Mouse (Mus musculus) kidney, embryonic 14.5 days (tissue): ENCODE results near the gene Scgb2b12. TPM values are rescaled to one million over a fixed set of nuclear protein-coding genes. Genes with fewer than 3 reads are reported as not detected.
"Not testable (repeated sequence)": the region's sequence is repeated elsewhere in the genome, so short reads cannot be mapped to it uniquely, and the experiment has no call there.

Source experiments
- ATAC-seq: fragments of 200-750 bp; cut with Nextera tagmentation; 2 replicates; pipeline ENCODE4 v1.8.0; 2017; ENCODE audit warnings: moderate number of reproducible peaks, mild to moderate bottlenecking, moderate TSS enrichment, moderate library complexity; ENCODE audit not compliant: low FRiP score, low TSS enrichment
- H3K27ac ChIP-seq: fragments of 300-500 bp; sonication (generic); 2 replicates; pipeline ENCODE4 v1.5.1; 2014; ENCODE audit warnings: low read depth, mild to moderate bottlenecking, low read length, moderate library complexity, mixed read lengths
- H3K27me3 ChIP-seq: fragments of 300-500 bp; sonication (generic); 2 replicates; pipeline ENCODE4 v1.6.1; 2014; ENCODE audit warnings: mild to moderate bottlenecking, low read length; ENCODE audit not compliant: control insufficient read depth, insufficient read depth
- H3K36me3 ChIP-seq: fragments of 300-500 bp; sonication (generic); 2 replicates; pipeline ENCODE4 v1.6.1; 2014; ENCODE audit warnings: low read length, mixed read lengths; ENCODE audit not compliant: control insufficient read depth, insufficient read depth
- H3K4me1 ChIP-seq: fragments of 300-500 bp; sonication (generic); 2 replicates; pipeline ENCODE4 v1.6.1; 2014; ENCODE audit warnings: low read length, mixed read lengths; ENCODE audit not compliant: control insufficient read depth, insufficient read depth
- H3K4me2 ChIP-seq: fragments of 300-500 bp; sonication (generic); replicated peaks from 2 replicates; pipeline ENCODE4 v1.6.1; 2014; ENCODE audit warnings: low read depth, mild to moderate bottlenecking, low read length
- H3K4me3 ChIP-seq: fragments of 300-500 bp; sonication (generic); 2 replicates; pipeline ENCODE4 v1.5.1; 2014; ENCODE audit warnings: mild to moderate bottlenecking, low read length
- H3K9ac ChIP-seq: fragments of 300-500 bp; sonication (generic); 2 replicates; pipeline ENCODE4 v1.6.1; 2014; ENCODE audit warnings: low read depth, mild to moderate bottlenecking, low read length, moderate library complexity
- H3K9me3 ChIP-seq: fragments of 300-500 bp; sonication (generic); 2 replicates; pipeline ENCODE4 v1.6.1; 2016; ENCODE audit warnings: low read length; ENCODE audit not compliant: control insufficient read depth
- WGBS: fragments of 180-500 bp; shearing (Covaris S2); extraction: QIAGEN DNeasy Blood & Tissue Kit; methylation state at CpG from one replicate; pipeline ENCODE4 v1.1.7; 2014; 5-methylcytosine and 5-hydroxymethylcytosine counted together
- polyA plus RNA-seq: library from polyadenylated mRNA; unstranded; fragments of >200 nt; fragmentation: Nextera tagmentation; extraction: Ambion mirVana; gene quantifications from 2 replicates; pipeline ENCODE4 v1.2.1, GENCODE M21; 2014

Gene Scgb2b12
- not detected in 2 replicates for polyA plus RNA-seq

DNA sequence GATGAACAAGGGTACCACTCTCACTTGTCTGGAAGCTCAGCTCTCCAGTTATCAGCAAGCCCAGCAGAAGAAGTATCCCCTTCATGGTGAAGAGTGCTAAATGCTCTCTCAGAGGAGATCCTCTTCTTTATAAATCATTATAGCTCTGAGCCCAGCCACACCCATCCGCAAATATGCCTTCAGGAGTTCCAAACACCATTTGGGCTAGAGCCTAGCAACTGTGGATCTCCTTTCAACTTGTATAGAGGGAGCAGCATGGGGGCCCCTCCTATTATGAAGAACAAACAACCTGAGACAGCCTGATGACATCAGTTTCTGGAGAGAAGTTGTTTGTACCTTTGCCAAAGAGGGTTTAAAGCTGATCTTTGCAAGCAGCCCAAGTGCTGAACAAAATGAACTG is at the start of gene Scgb2b12:
Gene Scgb2b12 (minus strand): TSS at position 101 of the 400 bp plus-strand sequence.
- H3K4me2 ChIP-seq, H3K27me3 ChIP-seq, H3K27ac ChIP-seq, H3K36me3 ChIP-seq, H3K4me1 ChIP-seq, H3K9ac ChIP-seq, H3K9me3 ChIP-seq, ATAC-seq, H3K4me3 ChIP-seq: not testable (repeated sequence)
- WGBS, result 81% methylated on average over 1 of the region's 1 CpGs

- not testable (repeated sequence) for ATAC-seq, H3K4me3 ChIP-seq, H3K27me3 ChIP-seq, H3K9ac ChIP-seq, H3K27ac ChIP-seq, H3K4me1 ChIP-seq, H3K4me2 ChIP-seq, H3K9me3 ChIP-seq, H3K36me3 ChIP-seq
- WGBS, result 89% methylated on average over 2 of the region's 3 CpGs
Measured at GRCm38 (mm10) chr7:32333882-32334281, 6.8 kb upstream of the Scgb2b12 start, which contains the start of gene Scgb1b12. Gene Scgb1b12 (plus strand): TSS chr7:32334182.

Other genes starting within 250 kb of the Scgb2b12 start
- not detected in 2 replicates for gene Scgb1b10, start 226.4 kb downstream of the Scgb2b12 start, polyA plus RNA-seq
- not detected in 2 replicates for gene Scgb2b11, start 116.1 kb downstream of the Scgb2b12 start, polyA plus RNA-seq
- not detected in 2 replicates for gene Scgb1b11, start 104.4 kb downstream of the Scgb2b12 start, polyA plus RNA-seq
- gene Scgb1b12, start 6.9 kb upstream of the Scgb2b12 start, polyA plus RNA-seq, result not detected in 2 replicates
- not detected in 2 replicates for gene Scgb1b29, start 114.3 kb upstream of the Scgb2b12 start, polyA plus RNA-seq